Mouse (Mus musculus): ENCODE measurements around the gene Lrrc75a.
A peak's percentile ranks its signal among the peaks of the same experiment; 100 is the strongest.

Lrrc75a gene

DNA sequence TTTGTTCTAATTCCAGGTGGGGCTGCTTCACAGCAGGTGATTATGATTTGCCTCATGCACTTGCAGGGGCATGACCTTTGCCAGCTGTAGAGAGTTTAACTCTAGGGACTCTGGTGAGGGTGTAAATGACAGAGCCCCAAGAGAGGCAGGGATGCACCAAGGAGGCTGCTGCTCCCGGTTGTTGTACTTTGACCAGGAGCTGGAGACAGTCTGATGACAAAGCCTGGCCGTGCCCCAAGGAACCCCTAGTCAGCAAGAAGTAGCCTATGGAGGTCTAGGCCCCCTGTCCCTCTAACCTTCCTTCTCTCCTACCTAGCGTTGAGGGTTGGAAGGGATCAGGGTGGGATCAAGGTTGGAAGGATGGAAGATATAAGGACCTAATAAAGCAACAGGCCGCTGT is 32.9 kb downstream of the Lrrc75a start:
- DNase-seq (ENCODE audit: low spot score), result no peak

DNA sequence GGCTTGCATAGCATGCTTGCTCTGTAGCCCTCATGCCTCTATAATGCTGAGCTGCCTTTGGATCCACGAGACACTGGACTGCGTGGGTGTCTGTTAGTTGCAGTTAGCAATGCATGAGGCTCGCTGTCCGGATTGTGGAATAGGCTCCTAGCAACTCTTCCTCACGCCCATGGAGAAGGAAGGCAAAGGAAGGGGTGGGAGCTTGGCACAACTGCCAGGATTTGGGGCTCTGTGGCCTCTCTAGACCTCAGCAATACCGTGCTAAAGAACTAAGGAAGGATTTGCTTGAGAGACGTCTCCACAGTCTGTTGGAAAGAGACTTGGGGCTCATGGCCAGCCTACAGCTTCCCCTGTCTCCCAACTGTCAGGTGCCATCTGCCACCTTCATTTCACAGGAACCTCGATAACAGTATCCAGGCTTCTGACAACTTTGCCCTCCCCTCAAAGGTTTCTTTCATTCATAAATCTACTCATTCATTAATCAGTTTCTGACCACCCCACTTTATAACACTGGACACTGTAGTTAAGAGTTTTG is 33.4 kb downstream of the Lrrc75a start:
- DNase-seq (ENCODE audit: low spot score), result no peak

DNA sequence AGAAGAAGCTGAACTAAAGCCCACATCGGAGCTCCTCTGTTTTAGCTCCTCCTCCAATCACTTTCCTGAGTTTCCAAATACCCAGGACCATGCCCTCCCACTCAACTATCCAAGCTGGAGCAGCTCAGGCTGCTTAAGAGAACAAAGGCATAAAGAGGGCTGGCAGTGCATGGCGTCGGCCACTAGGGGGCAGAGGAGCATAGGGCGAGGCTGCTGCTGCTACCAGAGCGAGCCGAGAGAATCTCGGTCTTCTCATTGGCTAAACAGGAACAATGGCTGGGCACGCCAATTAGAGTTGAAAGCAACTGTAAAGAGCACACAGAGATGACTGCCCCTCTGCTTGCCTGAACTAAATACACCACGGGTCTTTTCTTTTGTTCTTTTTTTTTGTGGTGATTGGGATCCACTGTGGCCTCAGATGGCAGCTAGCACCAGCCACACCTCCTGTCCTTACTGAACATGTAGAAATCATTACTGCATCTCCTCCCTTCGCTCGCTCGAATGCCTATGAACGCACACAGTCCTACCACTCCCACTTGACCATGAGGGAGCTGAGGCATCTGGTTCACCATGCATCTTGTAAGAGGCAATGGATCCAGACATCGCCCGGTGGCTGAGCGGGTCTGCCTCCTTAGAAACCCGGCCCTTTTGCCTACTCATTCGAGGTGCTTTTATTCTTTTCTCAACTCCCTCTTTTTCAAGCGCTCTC is 34.5 kb downstream of the Lrrc75a start:
- peak; percentile 88 for DNase-seq (ENCODE audit: low spot score)

DNA sequence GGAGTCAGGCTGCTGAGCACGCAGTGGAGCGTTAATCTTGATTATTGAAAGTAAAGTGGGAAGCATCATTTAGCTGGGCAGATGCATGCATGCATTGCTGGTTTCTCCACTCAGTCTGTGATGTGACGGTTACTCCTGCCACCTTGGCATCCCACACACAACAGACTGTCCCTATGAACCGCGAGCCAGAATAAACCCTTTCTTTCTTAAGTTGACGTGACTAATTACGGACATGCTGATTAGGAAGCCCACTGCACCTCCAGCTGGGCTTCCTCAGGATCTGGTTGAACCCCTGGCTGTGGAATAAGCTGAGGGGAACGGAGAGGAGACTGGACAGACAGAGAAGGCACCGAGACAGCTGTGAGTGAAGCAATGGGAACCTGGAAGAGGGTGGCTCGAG is 35.7 kb downstream of the Lrrc75a start:
- no peak for DNase-seq (ENCODE audit: low spot score)

DNA sequence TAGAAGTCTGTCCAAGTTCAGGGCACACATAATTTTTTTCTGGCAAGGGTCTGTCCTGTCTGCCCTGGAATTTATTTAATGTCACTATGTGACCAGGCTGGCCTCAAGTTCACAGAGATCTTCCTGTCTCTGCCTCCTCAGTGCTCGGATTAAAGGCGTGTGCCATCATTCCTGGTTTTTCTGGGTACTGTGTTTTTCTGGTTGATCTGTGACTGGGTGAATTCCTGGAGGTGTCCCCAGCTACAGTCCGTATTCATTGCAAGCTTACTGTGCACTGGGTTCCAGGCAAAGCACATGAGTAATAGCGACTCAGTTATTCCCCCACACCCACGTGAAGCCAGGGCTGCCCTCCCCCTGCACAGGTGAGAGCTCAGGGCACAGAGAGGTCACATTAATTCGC is 38.0 kb downstream of the Lrrc75a start:
- no peak for DNase-seq (ENCODE audit: low spot score)

DNA sequence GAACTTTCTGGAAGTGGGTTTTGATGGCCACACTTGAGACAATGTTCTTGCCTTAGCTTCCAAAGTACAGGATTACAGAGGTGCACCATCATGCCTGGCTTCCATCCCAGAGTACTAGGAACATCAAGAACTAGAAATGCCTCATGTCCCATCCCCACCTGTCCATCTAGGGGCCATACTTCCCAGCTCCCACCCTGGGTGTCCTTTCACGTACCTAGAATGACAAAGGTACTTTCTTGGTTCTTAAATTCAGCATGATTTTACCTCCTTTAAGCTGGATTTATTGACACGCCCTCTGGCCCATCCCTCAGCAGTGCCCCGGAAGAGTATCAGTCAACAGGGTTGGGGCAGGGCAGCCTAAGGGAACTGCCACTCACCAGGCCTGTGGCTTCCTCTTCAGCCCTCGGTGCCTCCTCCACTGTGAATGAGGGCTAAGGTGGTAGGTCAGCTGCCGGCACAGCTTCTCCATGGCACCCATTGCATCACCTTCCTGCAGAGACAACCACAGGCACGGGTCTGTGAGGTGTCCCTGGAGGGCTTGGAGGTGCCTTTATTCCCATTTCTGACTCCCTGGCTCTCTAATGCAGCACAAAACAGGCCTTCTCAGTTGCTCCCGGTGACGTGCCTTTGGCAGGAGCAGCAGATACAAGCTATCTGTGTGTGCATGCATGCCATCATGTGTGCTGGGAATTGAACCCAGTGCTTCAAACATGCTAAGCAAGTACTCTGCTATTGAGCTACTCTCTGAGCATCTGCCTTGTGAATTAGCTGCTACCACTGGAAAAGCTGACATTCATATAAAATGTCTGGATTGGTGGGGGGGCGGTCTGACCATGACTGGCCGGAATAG is 39.3 kb downstream of the Lrrc75a start:
- no peak for DNase-seq (ENCODE audit: low spot score)

DNA sequence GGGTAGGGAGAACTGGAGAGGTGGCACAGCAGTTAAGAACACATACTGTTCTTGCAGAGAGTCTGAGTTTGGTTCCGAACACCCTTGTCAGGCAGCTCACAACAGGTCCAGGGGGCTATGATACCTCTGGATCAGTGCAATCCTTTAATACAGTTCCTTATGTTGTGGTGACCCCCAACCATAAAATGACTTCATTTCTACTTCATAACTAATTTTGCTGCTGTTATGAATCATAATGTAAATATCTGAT is 40.4 kb downstream of the Lrrc75a start:
- no peak for DNase-seq (ENCODE audit: low spot score)

DNA sequence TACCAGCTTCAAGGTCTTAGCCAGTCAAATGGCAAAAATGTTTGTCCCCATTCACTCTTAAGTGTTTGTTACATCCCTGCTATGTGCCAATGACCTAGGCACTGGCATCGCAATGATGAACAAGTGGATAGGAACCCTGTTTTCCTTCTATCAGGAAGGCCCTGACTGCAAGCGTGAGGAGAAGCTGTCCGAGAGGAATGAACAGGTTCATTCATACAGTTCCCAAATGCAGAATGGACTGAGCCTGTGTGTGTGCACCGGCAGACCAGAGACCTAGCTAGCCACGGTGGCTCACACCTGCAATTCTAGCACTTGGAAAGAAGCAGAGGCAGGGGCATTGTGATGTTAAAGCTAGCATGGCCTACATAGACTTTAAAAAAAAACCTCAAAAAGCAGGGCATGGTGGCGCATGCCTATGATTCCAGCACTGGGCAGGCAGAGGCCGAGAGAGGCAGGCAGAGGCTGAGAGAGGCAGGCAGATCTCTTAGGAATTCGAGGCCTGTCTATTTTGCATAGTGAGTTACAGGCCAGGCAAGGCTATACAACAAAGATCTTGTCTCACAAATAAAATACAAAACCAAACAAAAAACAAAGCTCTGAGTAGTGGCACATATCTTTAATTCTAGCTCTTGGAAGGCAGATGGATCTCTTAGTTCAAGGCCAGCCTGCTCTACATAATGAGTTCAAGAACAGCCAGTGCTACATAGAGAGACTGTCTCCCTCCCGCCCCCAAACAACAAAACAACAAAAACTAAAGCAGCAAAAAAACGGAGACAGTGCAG is 41.0 kb downstream of the Lrrc75a start:
- no peak for DNase-seq (ENCODE audit: low spot score)

DNA sequence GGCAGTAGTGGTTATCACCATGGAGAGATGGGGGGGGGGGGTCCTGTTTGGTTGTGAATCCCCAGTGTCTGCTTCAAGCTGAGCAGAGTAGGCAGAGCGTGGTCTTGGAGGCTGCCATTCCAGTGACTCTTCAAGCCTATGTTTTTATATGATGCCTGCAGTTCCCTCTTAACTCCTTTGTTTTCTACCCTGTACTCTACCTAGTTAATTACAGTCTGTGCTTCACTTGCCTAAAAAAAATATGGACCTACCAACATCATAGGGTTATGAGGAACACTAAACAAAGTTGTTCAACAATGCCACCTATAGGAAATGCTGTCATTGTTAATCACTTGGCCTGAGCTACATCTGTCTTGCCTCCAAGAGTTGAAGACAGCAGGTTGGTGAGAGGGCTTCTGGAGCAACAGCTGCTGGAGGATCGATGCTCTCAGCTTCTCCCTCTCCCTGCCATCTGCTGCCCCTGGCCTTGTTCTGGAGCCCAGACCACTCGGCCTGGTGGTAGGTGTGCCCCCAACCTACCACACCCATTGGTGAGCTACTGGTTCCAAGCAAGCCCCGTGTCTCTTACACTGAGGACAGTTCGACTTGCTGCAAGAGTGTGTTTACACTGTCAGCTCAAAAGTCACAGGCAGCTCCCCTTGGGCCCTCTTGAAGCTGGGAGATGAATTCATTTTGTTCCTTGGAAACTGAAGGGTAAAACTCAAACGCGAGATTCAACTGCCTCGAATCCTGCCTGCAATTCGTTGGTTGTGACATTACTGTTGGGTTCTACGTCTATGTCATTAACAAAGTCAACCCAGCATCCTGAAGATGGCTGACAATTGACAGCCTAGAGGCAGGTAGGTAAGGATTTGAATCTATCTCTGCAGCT is 41.8 kb downstream of the Lrrc75a start:
- no peak for DNase-seq (ENCODE audit: low spot score)

DNA sequence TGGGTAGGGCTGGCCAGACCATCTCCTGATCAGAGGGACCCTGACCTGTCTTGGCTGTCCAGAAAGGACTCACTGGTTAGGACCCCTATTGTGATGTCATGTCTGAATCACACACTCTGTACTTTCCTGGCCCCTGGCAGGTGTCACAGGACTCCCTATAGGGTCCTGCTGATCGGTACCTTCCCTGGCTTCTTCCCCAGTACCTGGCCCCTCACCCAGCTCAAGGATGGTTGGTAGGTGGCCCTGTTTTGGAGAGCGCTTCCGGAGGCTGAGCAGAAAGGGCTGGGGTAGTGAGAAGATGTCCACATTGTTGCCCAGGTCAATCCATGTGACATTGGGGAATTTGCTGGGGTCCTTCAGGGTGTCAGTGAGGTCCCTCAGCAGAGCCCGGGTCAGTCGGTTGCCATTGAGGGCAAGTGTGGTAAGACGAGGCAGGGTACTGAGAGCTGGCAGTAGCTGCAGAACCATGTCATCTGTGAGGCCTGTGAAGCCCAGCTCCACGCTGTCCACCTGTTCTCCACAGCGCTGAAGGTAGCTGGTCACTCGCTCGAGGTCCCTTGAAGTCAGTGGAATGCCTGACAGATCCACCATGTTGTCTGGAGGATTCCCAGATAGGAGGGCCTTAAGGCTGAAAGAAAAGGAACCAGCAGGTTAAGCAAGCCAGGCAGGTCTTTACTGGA is 42.6 kb downstream of the Lrrc75a start:
- DNase-seq (ENCODE audit: low spot score), result no peak

DNA sequence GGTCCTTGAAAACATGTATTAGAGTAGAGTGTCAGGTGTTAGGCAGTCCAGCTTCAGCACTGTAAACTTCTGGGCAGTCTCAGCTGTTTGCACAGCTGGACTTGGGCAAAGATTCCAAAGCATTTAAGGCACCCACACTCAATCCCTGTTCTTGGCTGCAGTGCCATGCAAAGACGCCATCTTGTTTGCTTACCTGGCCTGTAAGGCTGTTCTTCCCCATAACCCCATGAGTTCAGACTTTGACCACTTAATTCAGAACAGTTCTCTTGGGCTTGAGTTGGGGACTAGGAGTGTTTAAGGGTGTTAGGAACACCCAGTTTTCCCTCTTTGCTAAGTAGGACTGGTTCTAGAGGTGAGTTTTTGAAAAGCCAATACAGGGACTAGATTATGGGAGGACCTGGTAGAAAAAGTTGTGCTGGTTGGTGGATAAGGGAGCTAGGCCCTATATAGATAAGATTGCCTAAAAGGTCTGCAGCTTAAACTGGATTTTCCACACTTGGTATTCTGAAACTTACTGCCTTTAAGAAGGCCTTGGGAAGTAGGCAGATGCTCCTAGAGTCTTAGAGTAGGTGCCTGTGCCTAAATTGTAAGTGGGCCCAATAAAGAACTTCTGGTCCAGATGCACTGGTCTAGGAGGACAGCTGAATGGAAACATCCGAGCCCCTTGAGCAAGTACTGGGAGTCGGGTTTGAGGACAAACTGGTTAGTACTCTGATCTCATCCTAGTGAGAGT is 43.3 kb downstream of the Lrrc75a start:
- no peak for DNase-seq (ENCODE audit: low spot score)

DNA sequence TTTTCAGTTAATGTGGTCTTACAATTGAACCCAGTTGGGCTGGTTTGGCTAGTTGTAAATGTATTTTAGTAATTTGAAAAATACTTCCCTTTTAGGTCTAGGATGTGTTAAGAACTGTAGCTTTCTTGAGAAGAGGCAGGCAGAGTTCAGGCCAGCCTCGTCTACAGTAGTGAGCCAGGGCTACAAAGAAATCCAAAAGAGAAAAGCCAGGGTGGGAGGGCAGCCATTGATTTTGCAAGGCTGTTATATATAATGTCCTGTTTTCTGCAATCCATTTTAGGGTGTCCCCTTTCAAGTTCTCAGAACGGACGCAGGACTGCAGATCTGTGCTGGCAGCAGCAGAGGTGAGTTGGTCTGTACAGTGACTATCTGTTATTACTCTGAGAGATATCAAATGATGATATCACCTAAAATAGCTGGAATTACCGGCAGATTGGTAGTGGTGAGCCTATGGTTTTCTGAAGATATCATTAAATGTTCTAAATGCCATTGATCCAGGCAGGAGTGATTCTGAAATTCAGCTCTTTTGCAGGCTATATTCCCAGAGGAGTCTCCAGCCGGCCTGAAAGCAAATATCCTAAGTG is 44.1 kb downstream of the Lrrc75a start:
- no peak for DNase-seq (ENCODE audit: low spot score)

DNA sequence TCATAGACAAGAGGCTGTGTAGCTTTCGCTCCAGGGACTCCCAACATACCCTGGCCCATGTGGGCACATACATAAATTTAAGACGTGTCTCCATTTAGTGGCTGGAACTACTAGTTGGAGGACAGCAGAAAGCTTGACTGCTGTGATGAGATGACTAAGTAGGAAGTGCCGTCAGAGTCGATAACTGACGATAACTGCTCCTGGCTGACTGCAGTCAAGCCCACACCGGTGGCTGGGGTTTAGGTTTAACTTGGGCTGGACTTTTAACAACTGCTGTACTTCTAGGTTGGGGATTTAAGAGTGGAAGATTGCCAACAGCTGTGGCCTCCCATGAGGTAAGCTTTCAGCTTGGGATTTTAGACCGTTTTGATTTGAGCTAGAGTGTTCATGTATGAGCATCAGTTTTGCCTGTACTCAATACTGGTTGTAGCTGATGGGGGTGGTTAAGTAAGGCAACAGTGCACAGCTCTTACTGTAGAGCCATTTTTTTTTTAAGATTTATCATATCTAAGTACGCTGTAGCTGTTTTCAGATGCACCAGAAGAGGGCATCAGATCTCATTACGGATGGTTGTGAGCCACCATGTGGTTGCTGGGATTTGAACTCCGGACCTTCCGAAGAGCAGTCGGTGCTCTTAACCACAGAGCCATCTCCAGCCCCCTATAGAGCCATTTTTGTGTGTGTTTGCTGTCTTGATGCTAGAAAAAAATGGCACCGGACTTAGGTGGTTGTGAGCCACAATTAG is 44.8 kb downstream of the Lrrc75a start:
- no peak for DNase-seq (ENCODE audit: low spot score)

DNA sequence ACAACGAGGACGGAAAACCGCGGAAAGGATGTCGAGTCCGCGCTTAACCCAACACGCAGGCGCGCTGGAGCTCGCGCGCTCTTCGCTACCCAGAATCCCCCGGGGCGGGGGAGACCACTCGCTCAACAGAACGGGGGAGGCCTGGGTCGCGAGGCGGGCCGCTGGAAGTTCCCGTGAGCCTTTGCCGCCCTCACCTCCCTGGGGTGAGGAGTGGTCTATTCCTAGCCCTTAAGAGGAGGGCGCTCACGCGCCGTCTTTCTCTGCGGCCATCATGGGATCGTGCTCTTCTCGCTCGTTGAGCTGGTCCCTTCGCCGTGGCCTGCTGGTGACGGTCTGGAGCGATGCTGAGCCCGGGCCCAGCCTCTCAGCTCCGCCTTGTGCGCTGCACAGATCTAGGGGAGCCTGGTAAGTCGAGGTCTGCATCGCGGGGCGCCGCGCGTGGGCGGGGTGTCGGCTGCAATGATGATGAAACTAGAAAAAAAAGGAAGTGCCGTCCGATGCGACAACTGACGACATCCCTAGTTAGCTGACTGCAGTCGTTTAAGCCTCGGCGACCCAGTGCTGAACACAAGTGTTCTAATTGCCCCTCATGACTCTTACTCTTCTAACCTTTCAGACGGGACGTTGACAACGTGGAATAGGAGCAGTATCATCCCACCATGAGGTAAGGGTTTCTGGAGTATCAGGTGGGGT is 45.6 kb downstream of the Lrrc75a start:
- DNase-seq (ENCODE audit: low spot score), result peak; percentile 97

DNA sequence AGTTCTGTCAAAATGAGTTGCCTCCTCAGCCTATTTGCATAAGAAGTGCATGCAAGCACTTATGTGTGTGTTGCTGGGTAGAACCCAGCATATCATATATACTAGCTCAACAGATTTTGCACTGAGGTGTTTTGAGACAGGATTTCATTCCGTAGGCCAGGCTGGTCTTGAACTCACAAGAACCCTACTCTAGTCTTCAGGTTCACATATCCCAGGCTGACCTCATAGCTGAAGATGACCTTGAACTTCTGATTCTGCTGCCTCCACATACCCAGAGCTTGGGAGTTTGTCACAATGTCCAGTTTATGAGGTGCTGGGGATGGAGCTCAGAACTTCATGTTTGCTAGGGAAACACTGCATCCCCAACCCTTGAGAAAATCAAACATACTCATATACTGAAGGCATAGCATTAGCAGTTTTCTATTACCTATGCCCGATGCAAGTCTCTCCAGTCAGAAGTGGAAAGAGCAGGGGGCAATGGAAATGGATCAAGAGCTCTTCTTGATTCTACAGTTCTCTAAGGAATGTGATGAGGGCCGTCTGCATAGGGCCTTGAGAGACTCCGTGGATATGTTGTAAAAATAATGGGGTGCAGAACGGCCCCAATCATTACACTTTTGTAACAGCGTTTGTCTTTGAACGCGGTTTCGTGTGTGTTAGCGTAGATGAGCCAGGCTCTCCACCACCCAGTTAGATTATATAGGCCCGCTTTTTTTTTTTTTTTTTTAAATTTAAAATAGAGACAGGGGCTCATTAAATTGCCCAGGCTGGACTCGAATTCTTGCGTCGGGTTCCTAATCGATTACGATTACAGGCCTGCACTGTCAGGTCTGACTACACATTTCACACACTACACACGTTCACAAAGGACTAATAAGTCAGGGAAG is 46.3 kb downstream of the Lrrc75a start:
- no peak for DNase-seq (ENCODE audit: low spot score)

DNA sequence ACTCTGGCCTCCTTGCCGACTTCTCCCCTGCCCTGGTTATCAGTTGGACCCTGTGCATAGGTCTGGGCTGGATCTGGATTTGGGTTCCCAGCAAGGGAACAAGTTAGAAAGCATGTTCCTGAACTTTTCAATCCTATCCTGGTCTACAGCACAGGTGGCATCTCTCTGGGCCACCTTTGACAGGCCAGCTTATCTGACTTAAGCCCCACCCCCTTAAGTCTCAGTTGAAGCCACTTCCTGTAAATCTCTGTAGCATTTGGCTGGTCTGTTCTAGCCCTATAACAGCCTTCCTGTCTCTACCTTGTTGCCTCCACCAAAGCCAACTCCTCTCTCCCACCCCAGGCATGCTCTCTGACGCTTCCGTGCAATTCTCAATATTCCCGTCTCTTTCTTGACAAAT is 49.8 kb downstream of the Lrrc75a start:
- DNase-seq (ENCODE audit: low spot score), result no peak

DNA sequence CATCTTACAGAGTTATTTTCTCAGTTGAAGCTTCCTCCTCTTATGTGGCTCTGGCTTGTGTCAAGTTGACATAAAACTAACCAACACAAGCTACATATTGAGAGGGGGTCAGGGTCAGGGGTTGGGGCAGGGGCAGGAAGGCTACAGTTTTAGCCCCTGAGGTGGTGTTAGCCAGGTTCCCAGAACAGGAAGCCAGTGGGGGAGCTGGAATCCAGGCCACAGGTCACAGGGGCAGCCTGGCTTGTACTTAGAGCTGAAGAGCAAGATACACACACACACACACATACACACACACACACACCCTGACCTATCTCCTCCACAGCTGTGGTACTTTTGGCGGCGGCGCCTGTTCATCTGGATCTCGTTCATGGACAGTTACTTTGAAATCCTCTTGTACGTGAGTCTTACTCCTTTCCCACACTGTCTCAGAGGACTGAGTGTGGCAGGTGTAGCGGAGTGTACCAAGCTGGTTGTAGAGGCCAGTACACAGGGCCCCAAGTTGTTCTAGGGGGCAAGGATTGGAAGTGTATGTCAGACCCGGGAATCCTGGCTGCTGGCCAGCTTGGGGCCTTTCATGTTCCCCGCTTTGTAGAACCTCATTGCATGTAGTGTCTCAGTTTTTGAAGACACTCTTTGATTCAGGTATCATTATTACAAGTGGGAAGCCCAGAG is 56.3 kb downstream of the Lrrc75a start:
- DNase-seq (ENCODE audit: low spot score), result no peak

Measured in testis, postnatal 14 days (tissue).